In genomic region chr2:27028437-27029015, GRCm38 (mm10) we compare ENCODE assay signal across 9 mouse cellular contexts. TPM values are rescaled to one million over a fixed set of nuclear protein-coding genes. Genes with fewer than 3 reads are reported as not detected.
DNase-seq lines count a peak whose midpoint lies in the region; ATAC-seq and TF ChIP-seq lines count a peak whose summit lies in the region.
"Had no signal": no experiment of that assay in that cellular context is flagged by ENCODE, and none has a peak within 500 bp of the region (broad histone marks: within the 10 kb centered on the region; RNA-seq: fewer than 3 reads in every experiment).

No protein-coding gene starts in this region.

- H3K79me2 ChIP-seq in CH12.LX (replicated peaks; ENCODE audit: control insufficient read depth, extremely low read depth, insufficient read depth, poor library complexity, severe bottlenecking) = peaks cover 4% of the 10 kb centered on the region; the same call in 1 of the 2 replicates

- H3K27ac ChIP-seq in gastrocnemius, adult 2 months = peak overlapping the region; percentile 56
- peak overlapping the region; percentile 77 for H3K27ac ChIP-seq in CH12.LX (ENCODE audit: insufficient read depth, low read depth)
- H3K27ac ChIP-seq in hindbrain, embryonic 13.5 days = no peak overlapping the region
- peak overlapping the region; percentile 34; the same call in 1 of the 2 replicates for H3K27ac ChIP-seq in midbrain, embryonic 10.5 days (replicated peaks)

- DNase-seq in gastrocnemius, adult 2 months = no peak
- no peak for DNase-seq in gastrocnemius, postnatal 36 days
- DNase-seq in CH12.LX (ENCODE audit: extremely low read depth) = peak; percentile 31
- no peak for DNase-seq in midbrain, embryonic 10.5 days (ENCODE audit: low spot score)
- no peak for DNase-seq in testis, postnatal 14 days (ENCODE audit: low spot score)
- no peak for DNase-seq in cerebellum, postnatal 14 days
- DNase-seq in cerebellum, adult 8-10 months = no peak

- peak; percentile 77 for TF ChIP-seq EP300 in CH12.LX (IDR thresholded peaks at IDR 0.05; ENCODE audit: low read length)

- no peak for TF ChIP-seq POLR2A in CH12.LX (IDR thresholded peaks at IDR 0.05; ENCODE audit: low read depth, low read length)

- in situ Hi-C loops in CH12.LX (cut with MboI; ENCODE audit: low pct_ligation_motif_present, low pct_unique_long_range_greater_than_20kb, low sequenced_read_pairs) = no loop called here

- peaks cover 25 to 61% of the 10 kb centered on the region in 2 experiments for H3K4me1 ChIP-seq in CH12.LX (ENCODE audit: control insufficient read depth in 1 of 2, insufficient read depth in 2 of 2)
- peaks cover 22% of the 10 kb centered on the region for H3K4me1 ChIP-seq in hindbrain, embryonic 13.5 days (replicated peaks)
- H3K4me1 ChIP-seq in midbrain, embryonic 10.5 days = peaks cover 21% of the 10 kb centered on the region

- peaks cover 15 to 20% of the 10 kb centered on the region in 2 experiments for H3K36me3 ChIP-seq in CH12.LX (replicated peaks in 1 of 2; ENCODE audit: control insufficient read depth in 1 of 2, insufficient read depth in 1 of 2, low read length in 1 of 2)
- no peaks in the 10 kb centered on the region for H3K36me3 ChIP-seq in hindbrain, embryonic 13.5 days
- no peaks in the 10 kb centered on the region for H3K36me3 ChIP-seq in midbrain, embryonic 10.5 days

- H3K4me2 ChIP-seq in CH12.LX (ENCODE audit: insufficient read depth, low read depth, poor library complexity, severe bottlenecking) = peak overlapping the region; percentile 86
- H3K4me2 ChIP-seq in hindbrain, embryonic 13.5 days = peak overlapping the region; percentile 69

- intact Hi-C loops in gastrocnemius, adult 2 months (cut with DNase I) = no loop called here
- intact Hi-C loops in gastrocnemius, postnatal 36 days (cut with DNase I) = no loop called here

- no peak for TF ChIP-seq CTCF in gastrocnemius, adult 2 months (IDR thresholded peaks at IDR 0.05)
- no peak for TF ChIP-seq CTCF in CH12.LX (conservative IDR thresholded peaks at IDR 0.05 in 1 of 2, IDR thresholded peaks at IDR 0.05 in 1 of 2; ENCODE audit: low read depth in 2 of 2, low read length in 2 of 2)

- dilution Hi-C loops in CH12.LX (cut with MboI; ENCODE audit: extremely low pct_ligation_motif_present, extremely low pct_unique_long_range_greater_than_20kb, low sequenced_read_pairs) = no loop called here

- peak overlapping the region; percentile 34; the same call in 1 of the 2 replicates for H3K9ac ChIP-seq in CH12.LX (ENCODE audit: insufficient read depth, low read depth)
- H3K9ac ChIP-seq in hindbrain, embryonic 13.5 days = peak overlapping the region; percentile 63; the same call in 1 of the 2 replicates

- H3K9me3 ChIP-seq in CH12.LX (replicated peaks; ENCODE audit: low read length) = no peaks in the 10 kb centered on the region
- no peaks in the 10 kb centered on the region for H3K9me3 ChIP-seq in hindbrain, embryonic 13.5 days
- H3K9me3 ChIP-seq in midbrain, embryonic 10.5 days (replicated peaks) = no peaks in the 10 kb centered on the region

- no peak for TF ChIP-seq RAD21 in CH12.LX (IDR thresholded peaks at IDR 0.05; ENCODE audit: low read depth, low read length)

- WGBS in hindbrain, embryonic 13.5 days = 84% methylated on average over 4 of the region's 4 CpGs
- WGBS in midbrain, embryonic 10.5 days = 75% methylated on average over 4 of the region's 4 CpGs

- peak overlapping the region; percentile 65 for H3K4me3 ChIP-seq in gastrocnemius, adult 2 months
- H3K4me3 ChIP-seq in CH12.LX (replicated peaks in 1 of 3; ENCODE audit: low read depth in 2 of 3, low read length in 2 of 3, poor library complexity in 1 of 3) = peak overlapping the region; percentile 33 to 72 (median 42)
- peak overlapping the region; percentile 44 for H3K4me3 ChIP-seq in hindbrain, embryonic 13.5 days
- peak overlapping the region; percentile 50 for H3K4me3 ChIP-seq in midbrain, embryonic 10.5 days

- ATAC-seq in hindbrain, embryonic 13.5 days (ENCODE audit: low FRiP score) = no peak

- no peaks in the 10 kb centered on the region for H3K27me3 ChIP-seq in CH12.LX (replicated peaks)
- peaks cover 20% of the 10 kb centered on the region for H3K27me3 ChIP-seq in hindbrain, embryonic 13.5 days
- peaks cover 37% of the 10 kb centered on the region for H3K27me3 ChIP-seq in midbrain, embryonic 10.5 days (ENCODE audit: low read depth, poor library complexity, severe bottlenecking)

TF ChIP-seq in CH12.LX, 34 proteins besides CTCF, POLR2A, EP300 and RAD21 (continues in another document):
- TF ChIP-seq MYC (IDR thresholded peaks at IDR 0.05; ENCODE audit: low read depth, low read length) (no peak), POLR2AphosphoS2 (IDR thresholded peaks at IDR 0.05; ENCODE audit: low read depth, low read length) (no peak), NELFE (IDR thresholded peaks at IDR 0.05; ENCODE audit: low read depth, low read length) (no peak), CHD1 (IDR thresholded peaks at IDR 0.05; ENCODE audit: low read depth, low read length) (no peak), TCF12 (IDR thresholded peaks at IDR 0.05; ENCODE audit: low read depth, low read length) (no peak), ZNF384 (IDR thresholded peaks at IDR 0.05; ENCODE audit: low read depth, low read length) (no peak), CHD2 (IDR thresholded peaks at IDR 0.05; ENCODE audit: low read length) (peak; percentile 27; the same call in 1 of the 2 replicates), ZC3H11A (IDR thresholded peaks at IDR 0.05; ENCODE audit: low read depth, low read length) (no peak), ZKSCAN1 (IDR thresholded peaks at IDR 0.05; ENCODE audit: borderline replicate concordance, low read depth, low read length) (no peak), SMC3 (IDR thresholded peaks at IDR 0.05; ENCODE audit: low read depth, low read length) (no peak), IRF4 (IDR thresholded peaks at IDR 0.05; ENCODE audit: low read depth, low read length) (peak; percentile 85), JUN (IDR thresholded peaks at IDR 0.05; ENCODE audit: insufficient read depth, low read depth, low read length) (no peak), NRF1 (IDR thresholded peaks at IDR 0.05; ENCODE audit: low read depth, low read length) (no peak), MAFK (IDR thresholded peaks at IDR 0.05; ENCODE audit: insufficient replicate concordance, low read length) (no peak; the same call in 1 of the 2 replicates), E2F4 (IDR thresholded peaks at IDR 0.05; ENCODE audit: insufficient replicate concordance, low read depth, low read length) (no peak), USF1 (IDR thresholded peaks at IDR 0.05; ENCODE audit: low read depth, low read length) (no peak), GABPA (IDR thresholded peaks at IDR 0.05; ENCODE audit: insufficient replicate concordance, low read depth, low read length) (no peak), ETS1 (conservative IDR thresholded peaks at IDR 0.05; ENCODE audit: low read depth, low read length) (no peak; the same call in 1 of the 2 replicates), MEF2A (IDR thresholded peaks at IDR 0.05; ENCODE audit: borderline replicate concordance, low read depth, low read length) (peak; percentile 66; the same call in 1 of the 2 replicates), JUND (conservative IDR thresholded peaks at IDR 0.05; ENCODE audit: low read depth, low read length) (no peak; the same call in 1 of the 2 replicates), ZMIZ1 (IDR thresholded peaks at IDR 0.05; ENCODE audit: low read depth, low read length) (no peak), MXI1 (IDR thresholded peaks at IDR 0.05; ENCODE audit: low read depth, low read length) (no peak), PAX5 (IDR thresholded peaks at IDR 0.05; ENCODE audit: low read length) (no peak)

RNA-seq across cellular contexts. Expression of gene Slc2a6, which starts 0.7 kb away (rescaled TPM):
- not detected for total RNA-seq in gastrocnemius, adult 2 months (2021)
- total RNA-seq in gastrocnemius, postnatal 36 days (2021) = not detected
- 49.8 and 55.9 TPM in 2 replicates for total RNA-seq in CH12.LX (2012; rRNA removed)
- total RNA-seq in CH12.LX (2014; rRNA removed) = 37.3 and 43.3 TPM in 2 replicates
- polyA plus RNA-seq in CH12.LX (2012; ENCODE audit: insufficient read length, low read depth) = 17.1 and 22.1 TPM in 2 replicates
- 5.5 and 6.1 TPM in 2 replicates for polyA plus RNA-seq in hindbrain, embryonic 13.5 days (2015; fragmentation: Nextera tagmentation; extraction: Ambion mirVana)
- 3.1 and 4.4 TPM in 2 replicates for polyA plus RNA-seq in midbrain, embryonic 10.5 days (2016; fragmentation: Nextera tagmentation; extraction: Ambion mirVana)

RNA-seq across cellular contexts. Expression of gene Cacfd1, which starts 18.8 kb away (rescaled TPM):
- 10 to 100 TPM; 34.9 to 36.2 TPM for total RNA-seq in gastrocnemius, adult 2 months (2021)
- 10 to 100 TPM; 27.0 to 30.6 TPM for total RNA-seq in gastrocnemius, postnatal 36 days (2021)
- 9.9 and 10.3 TPM in 2 replicates for total RNA-seq in CH12.LX (2012; rRNA removed)
- total RNA-seq in CH12.LX (2014; rRNA removed) = 5.4 and 6.4 TPM in 2 replicates
- polyA plus RNA-seq in CH12.LX (2012; ENCODE audit: insufficient read length, low read depth) = 18.8 and 20.2 TPM in 2 replicates
- 117 and 125 TPM in 2 replicates for polyA plus RNA-seq in hindbrain, embryonic 13.5 days (2015; fragmentation: Nextera tagmentation; extraction: Ambion mirVana)
- 90.7 and 117 TPM in 2 replicates for polyA plus RNA-seq in midbrain, embryonic 10.5 days (2016; fragmentation: Nextera tagmentation; extraction: Ambion mirVana)

RNA-seq across cellular contexts. Expression of gene Mymk, which starts 43.5 kb away (rescaled TPM):
- total RNA-seq in gastrocnemius, adult 2 months (2021) = under 1 TPM in 1 of 2 experiments, not detected in 1; 0.36 TPM
- total RNA-seq in gastrocnemius, postnatal 36 days (2021) = 1 to 10 TPM; 2.0 to 5.7 TPM
- not detected in 2 replicates for total RNA-seq in CH12.LX (2012; rRNA removed)
- total RNA-seq in CH12.LX (2014; rRNA removed) = not detected in 2 replicates
- polyA plus RNA-seq in CH12.LX (2012; ENCODE audit: insufficient read length, low read depth) = not detected in 2 replicates
- 0.56 and 1.1 TPM in 2 replicates for polyA plus RNA-seq in hindbrain, embryonic 13.5 days (2015; fragmentation: Nextera tagmentation; extraction: Ambion mirVana)
- polyA plus RNA-seq in midbrain, embryonic 10.5 days (2016; fragmentation: Nextera tagmentation; extraction: Ambion mirVana) = not detected in 2 replicates
- total RNA-seq: liver, adult 2 months had no signal
- polyA plus RNA-seq: liver, adult 2 months had no signal

RNA-seq across cellular contexts. Expression of gene Adamtsl2, which starts 50.7 kb away (rescaled TPM):
- total RNA-seq in gastrocnemius, adult 2 months (2021) = 1 to 10 TPM; 2.9 to 9.8 TPM
- total RNA-seq in gastrocnemius, postnatal 36 days (2021) = 10 to 100 TPM in 1 of 2 experiments, 1 to 10 TPM in 1; 7.7 to 10.4 TPM
- total RNA-seq in CH12.LX (2012; rRNA removed) (0.13 TPM in 1 of 2 replicates, not detected in the other), CH12.LX (2014; rRNA removed) (not detected in 2 replicates)
- not detected in 2 replicates for polyA plus RNA-seq in CH12.LX (2012; ENCODE audit: insufficient read length, low read depth)
- 7.6 and 8.9 TPM in 2 replicates for polyA plus RNA-seq in hindbrain, embryonic 13.5 days (2015; fragmentation: Nextera tagmentation; extraction: Ambion mirVana)
- 4.8 and 6.3 TPM in 2 replicates for polyA plus RNA-seq in midbrain, embryonic 10.5 days (2016; fragmentation: Nextera tagmentation; extraction: Ambion mirVana)

RNA-seq across cellular contexts. Expression of gene Adamts13, which starts 55.3 kb away (rescaled TPM):
- total RNA-seq in gastrocnemius, adult 2 months (2021) = not detected
- not detected for total RNA-seq in gastrocnemius, postnatal 36 days (2021)
- 0.13 and 0.17 TPM in 2 replicates for total RNA-seq in CH12.LX (2012; rRNA removed)
- total RNA-seq in CH12.LX (2014; rRNA removed) = not detected in 2 replicates
- polyA plus RNA-seq in CH12.LX (2012; ENCODE audit: insufficient read length, low read depth) = 0.17 TPM in 1 of 2 replicates, not detected in the other
- polyA plus RNA-seq in hindbrain, embryonic 13.5 days (2015; fragmentation: Nextera tagmentation; extraction: Ambion mirVana) = 0.31 TPM in 1 of 2 replicates, not detected in the other
- not detected in 2 replicates for polyA plus RNA-seq in midbrain, embryonic 10.5 days (2016; fragmentation: Nextera tagmentation; extraction: Ambion mirVana)

Comparison
In these comparisons a context has a peak if more than half of its experiments do, and no peak if none do; other contexts are left out.
1. RNA of gene Slc2a6, which starts 0.7 kb away (total RNA-seq): 37.3 to 55.9 TPM in CH12.LX; not detected in gastrocnemius, adult 2 months and not detected in gastrocnemius, postnatal 36 days; every median in the first group is over 10 times any median in the second.
2. Peak in every context shown above with its lines, with median percentiles within 50 percentile points of each other: H3K4me3 ChIP-seq.